Mouse (Mus musculus) left cerebral cortex, postnatal 36 days (tissue): ENCODE data around the gene Ppp6r2. TPM values are rescaled to one million over a fixed set of nuclear protein-coding genes. Genes with fewer than 3 reads are reported as not detected.

Experiments used
- DNase-seq, 2 experiments: peaks; one replicate each; pipeline ENCODE4 v3.0.0; 2021 to 2022; ENCODE audit warnings: low spot score in 2 of 2, mixed read lengths in 1 of 2
- intact Hi-C: fragments of 180-260 bp; cut with DNase I; formaldehyde crosslinking; loops from one replicate; pipeline ENCODE4 v1.15.1; 2025
- microRNA-seq: library from miRNA; unstranded; fragments of <30 nt; microRNA quantifications from one replicate; pipeline ENCODE4 v1.2.0, GENCODE M21; 2022
- total RNA-seq, 2 experiments: library from RNA; stranded (reverse); gene quantifications; 2 replicates each; pipeline ENCODE4 v1.2.3; 2021

Gene Ppp6r2
- total RNA-seq, 2 experiments from 2014 or later, result 162 to 167 TPM

GRCm38 (mm10) chr15:89336422-89336821 is 125.1 kb downstream of the Ppp6r2 start:
- intact Hi-C loops, result no loop called here
- DNase-seq, result no peak

Small RNA genes within 50 kb of the gene (microRNA-seq; reads per million reads assigned to microRNA genes)
- 6.6 reads per million, percentile 23 among the genes with 10 or more reads in this experiment for gene Mir6958
- 3.8 reads per million, percentile 10 among the genes with 10 or more reads in this experiment for gene Mir6959
- 2.3 reads per million for gene Mir7118

Other genes with a start within 250 kb of the Ppp6r2 start
- gene Mlc1, start 232.5 kb upstream of the Ppp6r2 start, total RNA-seq, result 100 to 1,000 TPM in 1 of 2 experiments, 10 to 100 TPM in 1; 99.9 to 111 TPM
- gene Mov10l1, start 228.6 kb upstream of the Ppp6r2 start, total RNA-seq, result not detected
- gene Panx2, start 151.8 kb upstream of the Ppp6r2 start, total RNA-seq, result 100 to 1,000 TPM; 100 to 103 TPM
- gene Trabd, start 136.4 kb upstream of the Ppp6r2 start, total RNA-seq, result 10 to 100 TPM; 16.8 to 19.5 TPM
- gene Selenoo, start 122.5 kb upstream of the Ppp6r2 start, total RNA-seq, result 10 to 100 TPM; 22.6 to 23.1 TPM
- 10 to 100 TPM; 29.6 to 30.6 TPM for gene Tubgcp6, start 88.4 kb upstream of the Ppp6r2 start, total RNA-seq
- gene Hdac10, start 82.9 kb upstream of the Ppp6r2 start, total RNA-seq, result 10 to 100 TPM; 12.8 to 16.8 TPM
- 10 to 100 TPM in 1 of 2 experiments, 1 to 10 TPM in 1; 6.1 to 11.1 TPM for gene Mapk12, start 70.8 kb upstream of the Ppp6r2 start, total RNA-seq
- gene Mapk11, start 61.9 kb upstream of the Ppp6r2 start, total RNA-seq, result 10 to 100 TPM; 45.3 to 54.5 TPM
- gene Plxnb2, start 30.8 kb upstream of the Ppp6r2 start, total RNA-seq, result 10 to 100 TPM; 42.2 to 54.0 TPM
- gene Dennd6b, start 15.1 kb upstream of the Ppp6r2 start, total RNA-seq, result 10 to 100 TPM; 39.9 to 52.2 TPM
- 100 to 1,000 TPM; 241 to 247 TPM for gene Sbf1, start 103.8 kb downstream of the Ppp6r2 start, total RNA-seq
- not detected for gene Adm2, start 111.2 kb downstream of the Ppp6r2 start, total RNA-seq
- not detected for gene Miox, start 122.8 kb downstream of the Ppp6r2 start, total RNA-seq
- 10 to 100 TPM; 16.9 to 18.5 TPM for gene Lmf2, start 144.1 kb downstream of the Ppp6r2 start, total RNA-seq
- gene Ncaph2, start 144.2 kb downstream of the Ppp6r2 start, total RNA-seq, result 100 to 1,000 TPM in 1 of 2 experiments, 10 to 100 TPM in 1; 89.8 to 109 TPM
- 10 to 100 TPM; 24.0 to 32.2 TPM for gene Sco2, start 162.3 kb downstream of the Ppp6r2 start, total RNA-seq
- gene Tymp, start 165.5 kb downstream of the Ppp6r2 start, total RNA-seq, result 1 to 10 TPM; 1.2 to 1.5 TPM
- 1 to 10 TPM in 1 of 2 experiments, under 1 TPM in 1; 0.66 to 1.9 TPM for gene Odf3b, start 167.7 kb downstream of the Ppp6r2 start, total RNA-seq
- gene Klhdc7b, start 173.4 kb downstream of the Ppp6r2 start, total RNA-seq, result under 1 TPM; 0.39 to 0.41 TPM
- not detected for gene Syce3, start 198.9 kb downstream of the Ppp6r2 start, total RNA-seq
- gene Cpt1b, start 214.3 kb downstream of the Ppp6r2 start, total RNA-seq, result 1 to 10 TPM in 1 of 2 experiments, not detected in 1; 3.6 TPM
- 1 to 10 TPM; 1.7 to 4.1 TPM for gene C730034F03Rik, start 218.0 kb downstream of the Ppp6r2 start, total RNA-seq
- under 1 TPM in 1 of 2 experiments, not detected in 1; 0.72 TPM for gene Gm44502, start 218.1 kb downstream of the Ppp6r2 start, total RNA-seq
- gene Chkb, start 218.4 kb downstream of the Ppp6r2 start, total RNA-seq, result 10 to 100 TPM; 41.0 to 41.2 TPM
- gene Mapk8ip2, start 242.4 kb downstream of the Ppp6r2 start, total RNA-seq, result 100 to 1,000 TPM; 221 to 233 TPM